Mouse (Mus musculus) T-helper 17 cell (primary cell): Measurements from ENCODE around the gene Mgat5b.

Experiments
- in situ Hi-C, 2 experiments: fragments of 300-600 bp; cut with MboI, MseI; formaldehyde crosslinking; loops; 1 replicate in 1 of 2; 2 replicates in 1 of 2; pipeline ENCODE4 v1.15.1; 2025; ENCODE audit warnings: high pct_unique_total_duplicates in 2 of 2

The Mgat5b gene

DNA sequence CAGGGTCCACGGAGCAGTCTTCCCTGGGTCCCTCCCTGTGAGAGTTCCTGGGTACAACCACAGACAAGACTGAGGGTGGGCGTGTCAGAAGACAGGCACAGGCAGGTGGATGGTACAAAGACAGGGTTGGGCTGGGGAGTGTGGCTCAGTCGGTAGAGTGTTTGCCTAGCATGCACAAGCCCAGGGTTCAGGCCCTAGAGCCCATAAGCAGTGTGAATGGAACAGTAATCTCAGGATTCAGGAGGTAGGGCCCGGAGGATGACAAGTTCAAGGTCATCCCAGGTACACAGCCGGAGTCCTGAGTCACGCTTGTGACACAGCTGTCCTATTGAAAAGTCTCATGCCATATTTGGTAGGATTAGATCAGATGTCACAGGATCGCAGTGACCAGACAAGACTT lies 55.7 kb downstream of the Mgat5b start:
- in situ Hi-C loops = no loop called here

DNA sequence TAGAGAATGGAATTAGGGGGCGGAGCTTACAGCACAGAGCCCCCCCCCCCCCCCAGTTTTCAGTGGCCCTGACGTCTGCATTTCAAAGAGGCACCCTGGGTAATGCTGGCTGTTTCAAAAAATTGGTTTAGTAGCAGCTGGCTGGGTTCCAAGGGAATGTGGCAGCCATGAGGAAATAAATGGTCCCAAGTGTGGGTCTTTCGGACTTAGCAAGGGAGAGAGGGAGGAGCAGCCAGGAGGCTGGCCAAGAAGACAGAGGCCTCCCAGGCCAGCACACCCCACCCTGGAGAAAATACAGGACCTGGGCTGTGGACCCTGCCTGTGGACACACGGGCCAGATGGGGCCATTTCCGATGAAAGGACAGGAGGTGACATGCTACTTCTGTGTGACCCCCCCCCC lies 61.6 kb downstream of the Mgat5b start:
- in situ Hi-C loops = no loop called here

DNA sequence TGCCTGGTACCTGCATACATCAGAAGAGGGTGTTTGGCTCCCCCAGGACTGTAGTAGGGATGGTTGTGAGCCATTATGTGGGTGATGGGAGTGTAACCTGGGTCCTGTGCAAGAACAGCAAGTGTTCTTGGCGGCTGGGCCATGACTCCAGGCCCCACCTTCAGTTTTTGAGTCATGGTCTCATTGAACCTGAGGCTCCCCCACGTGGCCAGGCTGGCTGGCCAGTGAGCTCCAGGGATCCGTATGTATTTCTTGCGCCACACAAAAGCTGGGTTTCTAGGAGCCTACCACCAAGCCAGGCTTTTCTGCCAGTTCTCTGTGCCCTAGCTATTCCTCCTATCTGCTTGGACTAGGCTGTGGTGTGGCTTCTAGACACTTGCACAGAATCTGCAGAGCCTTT lies 63.9 kb downstream of the Mgat5b start:
- in situ Hi-C loops = no loop called here

DNA sequence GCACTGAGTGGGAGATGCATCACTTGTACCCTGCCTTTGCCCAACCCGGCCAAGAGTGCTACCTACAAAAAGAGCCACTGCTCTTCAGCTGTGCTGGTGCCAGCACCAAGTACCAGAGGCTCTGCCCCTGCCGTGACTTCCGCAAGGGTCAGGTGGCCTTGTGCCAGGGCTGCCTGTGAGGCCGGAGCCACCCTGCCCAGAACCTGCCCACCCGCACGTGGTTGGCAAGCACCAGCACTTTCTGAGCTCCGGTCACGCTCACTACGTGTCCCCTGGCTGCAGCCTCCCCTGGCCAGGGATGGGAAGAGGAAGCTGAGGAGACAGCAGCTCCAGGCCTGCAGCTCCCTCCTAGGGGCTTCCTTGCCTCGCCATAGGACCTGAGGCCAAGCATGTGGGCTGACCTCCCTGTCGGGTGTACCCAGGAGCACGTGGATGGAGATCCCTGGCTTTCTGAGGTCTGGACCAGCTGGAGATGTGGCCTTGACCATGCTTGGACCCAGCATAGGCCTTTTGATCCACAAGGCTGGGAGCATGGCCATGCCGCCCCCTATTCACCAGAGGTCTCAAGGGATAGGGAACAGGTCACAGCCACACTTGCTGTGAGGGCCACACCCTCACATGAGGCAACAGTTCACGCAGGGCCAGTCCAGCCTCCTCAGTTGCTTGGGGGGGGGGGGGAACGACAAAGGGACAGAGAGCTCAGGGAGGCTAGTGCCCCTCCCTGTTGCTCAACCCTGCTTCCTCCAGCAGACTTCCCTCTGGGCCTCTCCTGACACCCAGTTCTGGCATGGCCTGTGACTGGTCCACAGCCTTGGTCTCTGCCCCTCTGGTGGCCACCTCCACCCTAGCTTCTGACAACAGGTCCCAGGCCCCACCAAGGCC lies 67.1 kb downstream of the Mgat5b start:
- in situ Hi-C loops = no loop called here

DNA sequence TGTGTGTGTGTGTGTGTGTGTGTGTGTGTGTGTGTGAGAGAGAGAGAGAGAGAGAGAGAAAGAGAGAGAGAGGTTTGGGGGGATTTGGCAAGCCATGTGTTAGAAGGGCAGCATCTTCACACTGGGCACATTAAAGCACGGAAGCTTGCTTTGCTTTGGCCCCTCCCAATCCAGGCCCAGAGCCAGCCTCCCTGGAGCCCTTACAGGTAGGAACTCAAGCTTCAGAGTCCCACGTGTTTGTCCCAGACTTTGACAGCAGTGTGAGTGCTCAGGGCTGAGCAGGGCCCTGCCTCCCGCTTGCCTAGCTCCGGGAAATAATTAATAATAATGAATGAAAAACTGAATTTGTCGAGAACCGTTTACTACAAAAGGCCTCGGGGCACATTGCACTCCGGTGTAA lies 69.5 kb downstream of the Mgat5b start:
- in situ Hi-C loops = no loop called here

DNA sequence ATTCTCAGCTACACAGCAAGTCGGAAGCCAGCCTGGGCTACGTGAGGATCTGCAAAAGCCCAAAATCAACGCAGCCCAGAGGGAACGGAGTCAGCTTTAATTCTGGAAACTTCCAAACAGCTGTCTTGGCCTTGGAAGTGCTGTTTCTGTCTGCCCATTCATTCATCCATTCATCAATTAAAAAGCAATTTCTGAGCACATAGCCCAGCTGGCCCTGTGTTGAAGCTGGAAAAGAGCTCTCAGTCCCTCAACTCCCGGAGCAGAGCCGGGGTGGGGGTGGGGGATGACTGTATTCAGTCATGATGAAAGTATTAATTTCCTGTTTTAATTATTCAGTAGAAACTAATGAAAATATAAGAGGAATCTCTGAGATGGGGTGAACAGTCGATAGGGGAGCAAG lies 71.6 kb downstream of the Mgat5b start:
- in situ Hi-C loops = no loop called here

DNA sequence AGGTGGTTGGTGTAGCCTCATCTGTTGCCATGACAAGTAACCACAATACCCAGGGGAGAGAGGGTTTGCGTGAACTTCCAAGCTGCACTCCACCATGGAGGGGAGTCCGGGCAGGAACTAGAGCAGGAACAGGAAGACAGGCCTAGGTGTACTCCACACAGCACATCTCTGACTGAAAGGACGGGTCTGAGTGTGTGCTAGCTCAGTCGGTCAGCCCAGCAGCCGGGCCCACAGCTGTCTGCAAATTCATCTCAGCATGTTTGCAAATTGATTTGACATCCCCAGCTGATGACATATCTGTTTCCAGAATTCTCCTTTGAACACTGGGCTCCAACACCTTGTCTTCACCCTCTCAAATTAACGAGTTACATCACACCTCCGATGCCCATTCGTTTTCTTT lies 72.7 kb downstream of the Mgat5b start:
- in situ Hi-C loops = no loop called here

DNA sequence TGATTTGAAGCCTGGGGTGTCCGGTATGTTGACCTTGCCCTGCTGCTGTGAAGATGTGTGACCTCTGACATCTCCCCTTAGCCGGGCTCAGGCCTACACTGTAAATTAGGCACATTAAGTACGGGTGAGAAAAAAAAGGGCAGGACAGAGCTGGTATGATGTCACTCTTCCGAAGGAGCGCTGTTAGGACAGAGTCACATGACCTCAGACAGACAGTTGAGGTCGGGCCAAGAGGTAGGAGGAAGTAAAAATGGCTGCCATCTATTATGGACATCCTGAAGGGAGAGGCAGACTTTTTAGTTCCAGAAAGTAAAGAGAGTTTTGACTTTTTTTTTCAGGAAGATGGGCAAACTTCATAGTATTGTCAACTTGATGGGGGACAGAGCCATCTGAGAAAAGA lies 73.3 kb downstream of the Mgat5b start:
- in situ Hi-C loops = no loop called here

DNA sequence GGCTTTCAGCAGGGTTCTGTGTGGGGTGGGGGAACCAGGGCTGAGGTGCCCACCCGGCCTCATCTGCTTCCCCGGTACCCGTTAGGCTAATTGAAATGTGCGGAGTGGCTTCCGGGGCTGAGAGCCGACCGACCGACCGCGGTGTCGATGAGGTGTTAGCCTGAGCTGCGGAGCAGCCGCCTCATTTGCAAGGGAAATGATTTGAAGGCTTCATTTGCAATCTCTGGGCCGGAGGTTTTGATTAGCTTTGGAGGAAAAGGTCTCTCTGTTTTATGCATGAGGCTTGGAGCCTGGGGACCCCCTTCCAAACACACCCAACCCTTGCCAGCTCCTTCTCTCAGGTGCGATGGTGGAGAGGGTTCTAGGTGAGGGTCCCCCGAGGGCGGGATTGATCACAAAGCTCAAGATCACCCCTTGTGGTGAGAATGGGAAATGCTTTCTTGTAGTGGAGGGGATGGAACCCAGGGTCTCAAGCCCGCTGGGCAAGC lies 75.5 kb downstream of the Mgat5b start:
- in situ Hi-C loops = no loop called here

DNA sequence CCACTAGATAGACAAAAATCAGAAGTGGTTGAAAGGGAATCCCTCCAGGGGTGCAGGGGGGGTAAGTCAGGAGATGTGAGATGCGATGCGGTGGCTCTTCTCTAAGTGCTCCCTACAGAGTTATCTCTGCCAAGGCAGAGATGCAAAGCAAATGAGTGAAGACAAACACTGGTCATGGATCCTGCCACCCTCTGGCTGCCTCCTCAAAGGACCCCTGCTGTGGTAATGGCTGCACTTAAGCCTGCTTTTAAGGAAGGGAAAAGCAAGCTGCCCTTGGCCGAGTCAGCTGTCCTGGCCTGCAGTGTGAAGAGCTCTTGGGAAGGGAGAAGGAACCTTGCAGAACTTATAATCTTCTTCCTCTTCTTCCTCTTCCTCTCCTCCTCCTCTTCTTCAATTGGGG lies 78.3 kb downstream of the Mgat5b start:
- in situ Hi-C loops = no loop called here

DNA sequence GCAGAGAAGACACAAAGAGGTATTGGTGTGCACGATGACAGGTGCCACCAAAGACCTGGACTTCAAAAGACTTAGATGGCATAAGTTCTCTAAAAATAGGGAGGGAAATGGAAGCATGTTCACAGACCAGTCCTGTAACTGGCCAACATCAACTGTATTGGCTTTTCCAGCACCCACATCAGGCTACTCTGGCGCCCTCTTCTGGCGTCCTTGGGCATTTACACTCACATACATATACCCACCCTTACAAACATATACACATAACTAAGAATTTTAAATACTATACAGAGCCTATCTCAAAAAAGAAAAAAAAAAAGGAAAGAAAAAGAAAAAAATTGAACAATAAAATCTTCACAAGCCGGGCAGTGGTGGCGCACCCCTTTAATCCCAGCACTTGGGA lies 80.3 kb downstream of the Mgat5b start:
- in situ Hi-C loops = no loop called here

DNA sequence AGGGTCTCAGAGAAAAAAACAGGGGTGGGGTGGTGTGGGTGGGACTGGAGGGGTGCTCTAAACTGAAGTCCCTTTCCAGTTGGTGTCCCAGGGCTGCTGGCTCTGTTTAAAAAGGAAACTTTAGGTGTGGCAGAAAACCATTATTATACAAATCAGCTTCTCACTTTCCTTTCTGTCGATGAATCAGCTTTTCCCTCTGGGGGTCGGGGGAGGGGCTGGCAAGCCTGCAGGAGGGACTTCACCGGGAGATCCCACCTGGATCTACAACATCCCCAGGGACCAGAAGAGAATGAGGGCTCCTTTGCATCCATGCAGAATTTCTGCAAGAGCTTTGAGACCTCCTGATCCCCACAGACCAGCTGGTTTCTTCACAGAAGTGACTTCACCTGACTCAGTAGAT lies 81.6 kb downstream of the Mgat5b start:
- in situ Hi-C loops = loop anchor here in 1 of 2 experiments (25.0 kb wide), 1 partner anchor 1937 kb away; no protein-coding TSS in a partner anchor

DNA sequence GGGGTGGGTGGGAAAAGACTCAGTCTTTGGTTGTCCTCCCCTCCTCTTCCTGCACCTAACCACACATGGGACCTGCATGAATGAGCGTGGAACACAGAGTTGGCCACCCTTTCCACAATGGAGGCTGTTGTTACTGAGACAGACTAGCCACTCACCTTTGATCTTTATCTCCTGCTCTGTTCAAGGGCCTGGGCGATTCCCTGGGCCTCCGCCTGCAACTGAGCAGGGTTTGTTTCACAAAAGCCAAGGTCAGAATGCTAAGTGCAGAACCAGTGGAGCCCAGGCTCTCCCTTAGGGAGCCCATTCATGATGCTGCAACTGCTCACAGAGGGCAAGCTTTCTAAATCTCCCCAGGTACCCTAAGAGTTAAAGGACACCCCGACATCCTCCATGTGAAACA lies 83.1 kb downstream of the Mgat5b start:
- in situ Hi-C loops = loop anchor here in 1 of 2 experiments (25.0 kb wide), 1 partner anchor 1936 kb away; no protein-coding TSS in a partner anchor

DNA sequence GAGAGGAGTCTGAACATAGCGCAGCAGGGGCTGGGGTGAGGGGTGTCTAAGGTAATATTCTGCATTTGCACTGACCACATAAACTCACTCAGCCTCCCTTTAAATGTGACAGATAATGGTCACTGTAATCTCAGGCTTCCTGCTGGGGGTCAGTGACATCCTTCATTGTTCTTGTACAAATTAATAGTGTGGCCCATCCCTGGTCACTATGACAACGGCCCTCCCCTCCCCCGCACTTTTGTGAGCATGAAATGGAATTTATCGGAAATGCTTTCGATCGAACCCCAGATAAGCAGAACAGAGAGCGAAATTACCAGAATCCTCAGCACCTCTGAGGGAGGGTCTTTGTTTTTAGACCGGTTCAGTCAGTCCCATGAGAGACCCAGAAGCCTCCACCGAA lies 84.8 kb downstream of the Mgat5b start:
- in situ Hi-C loops = loop anchor here in 1 of 2 experiments (25.0 kb wide), 1 partner anchor 1934 kb away; no protein-coding TSS in a partner anchor

DNA sequence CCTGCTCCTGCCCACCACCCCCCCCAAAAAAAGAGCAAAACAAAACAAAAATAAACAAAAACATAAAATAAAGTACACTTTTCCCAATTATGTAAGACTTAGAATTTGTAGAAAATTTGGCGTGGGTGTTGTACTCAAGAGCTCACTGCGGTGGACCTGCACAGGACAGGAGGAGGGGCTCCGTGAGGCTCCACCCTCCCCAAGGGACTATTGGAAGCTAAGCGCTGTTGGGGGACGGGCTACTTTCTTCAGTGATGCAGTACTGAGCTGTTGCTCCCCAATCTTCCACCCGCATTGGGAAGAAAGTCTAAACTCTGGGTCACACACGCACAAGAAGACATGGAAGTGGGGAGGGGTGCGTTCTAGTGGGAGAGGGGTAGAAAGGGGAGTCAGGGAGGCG lies 85.6 kb downstream of the Mgat5b start:
- in situ Hi-C loops = loop anchor here in 1 of 2 experiments (25.0 kb wide), 1 partner anchor 1933 kb away; no protein-coding TSS in a partner anchor

DNA sequence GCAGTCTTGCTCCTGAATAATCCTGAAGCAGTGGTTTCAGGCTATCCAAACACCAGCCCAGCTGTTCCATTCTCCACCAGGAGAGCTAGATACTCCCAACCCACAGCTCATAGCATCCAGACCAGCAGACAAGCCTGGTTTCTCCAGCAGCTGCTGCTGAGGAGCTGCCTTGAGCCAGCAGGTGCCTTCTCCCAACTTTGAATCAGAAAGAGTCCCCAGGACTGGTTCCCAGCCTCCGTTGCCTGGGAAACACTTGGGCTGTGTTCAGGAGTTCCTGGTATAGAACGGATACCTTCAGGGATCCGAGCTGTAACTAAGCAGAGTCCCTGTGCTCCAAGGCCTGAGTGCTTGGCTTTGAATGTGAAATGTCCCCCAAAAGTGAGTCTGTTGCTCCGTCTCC lies 98.8 kb downstream of the Mgat5b start:
- in situ Hi-C loops = loop anchor here in 1 of 2 experiments (25.0 kb wide), 1 partner anchor 1920 kb away; no protein-coding TSS in a partner anchor

DNA sequence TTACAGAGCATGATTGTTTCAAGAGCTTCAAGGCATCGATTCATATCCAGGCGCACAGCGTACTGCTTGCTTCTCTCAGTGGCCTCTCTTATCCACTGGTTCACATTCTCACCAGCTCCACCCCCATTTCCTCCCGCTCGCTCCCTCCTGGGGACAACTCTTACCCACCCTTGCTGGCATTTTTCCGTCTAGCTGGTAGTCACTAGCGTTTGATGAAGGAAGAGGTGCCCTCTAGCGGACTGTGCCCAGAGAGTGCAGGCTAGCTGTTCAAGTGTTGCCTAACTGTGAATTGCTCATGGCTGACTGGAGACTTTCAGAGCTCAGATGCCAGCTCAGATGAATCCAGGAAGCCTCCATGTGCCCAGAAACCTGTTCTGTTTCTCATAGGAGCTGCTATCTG lies 99.7 kb downstream of the Mgat5b start:
- in situ Hi-C loops = loop anchor here in 1 of 2 experiments (25.0 kb wide), 1 partner anchor 1919 kb away; no protein-coding TSS in a partner anchor

DNA sequence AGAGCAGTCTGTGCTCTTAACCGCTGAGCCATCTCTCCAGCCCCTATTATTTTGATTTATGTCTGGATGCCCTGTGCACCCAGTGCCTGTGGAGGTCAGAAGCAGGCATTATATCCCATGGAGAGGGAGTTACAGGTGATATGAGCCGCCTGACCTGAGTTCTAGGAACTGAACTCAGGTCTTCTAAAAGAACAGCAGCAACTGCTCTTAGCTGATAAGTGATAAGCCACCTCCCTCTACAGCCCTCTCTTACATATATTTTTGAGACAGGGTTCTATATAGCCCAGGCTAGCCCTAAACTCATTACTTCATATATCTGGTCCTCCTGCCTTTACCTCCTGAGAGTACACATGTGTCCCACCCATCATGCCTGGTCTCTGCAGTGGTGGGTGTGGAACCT lies 102.4 kb downstream of the Mgat5b start:
- in situ Hi-C loops = loop anchor here in 1 of 2 experiments (25.0 kb wide), 1 partner anchor 1916 kb away; no protein-coding TSS in a partner anchor

DNA sequence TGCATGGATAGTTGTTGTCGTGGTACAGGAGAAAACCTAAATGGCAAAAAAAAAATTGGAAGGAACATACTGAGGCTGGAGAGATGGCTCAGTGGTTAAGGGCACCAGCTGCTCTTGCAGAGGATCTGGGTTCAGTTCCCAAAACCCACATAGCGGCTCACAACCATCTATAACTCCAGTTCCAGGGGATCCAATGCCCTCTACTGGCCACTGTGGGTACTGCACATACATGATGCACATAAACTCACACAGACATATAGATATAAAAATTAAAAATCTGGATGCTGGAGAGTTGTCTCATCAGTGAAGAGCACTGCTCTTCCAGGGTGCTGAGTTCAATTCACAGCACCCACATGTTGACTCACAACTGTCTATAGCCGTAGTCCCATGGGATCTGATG lies 104.9 kb downstream of the Mgat5b start:
- in situ Hi-C loops = loop anchor here in 1 of 2 experiments (25.0 kb wide), 1 partner anchor 1914 kb away; no protein-coding TSS in a partner anchor

DNA sequence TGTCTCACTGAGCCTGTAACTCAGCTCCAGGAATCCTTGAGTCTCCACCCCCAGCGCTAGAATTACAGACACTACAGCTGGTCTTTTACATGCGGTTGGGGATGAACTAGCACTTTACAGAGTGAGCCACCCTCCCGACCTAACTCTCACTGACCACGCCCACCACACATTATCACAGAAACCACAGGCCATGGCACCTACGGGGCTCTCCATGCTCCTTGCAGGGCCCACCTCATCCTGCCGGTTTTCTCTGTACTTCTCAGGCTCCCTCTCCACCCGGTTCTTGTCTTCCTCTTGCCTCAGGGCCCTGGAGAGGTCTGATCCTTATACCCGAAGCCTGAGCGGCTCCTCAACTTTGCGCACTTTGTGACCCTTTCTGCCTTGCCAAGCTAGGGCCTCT lies 109.0 kb downstream of the Mgat5b start:
- in situ Hi-C loops = no loop called here

DNA sequence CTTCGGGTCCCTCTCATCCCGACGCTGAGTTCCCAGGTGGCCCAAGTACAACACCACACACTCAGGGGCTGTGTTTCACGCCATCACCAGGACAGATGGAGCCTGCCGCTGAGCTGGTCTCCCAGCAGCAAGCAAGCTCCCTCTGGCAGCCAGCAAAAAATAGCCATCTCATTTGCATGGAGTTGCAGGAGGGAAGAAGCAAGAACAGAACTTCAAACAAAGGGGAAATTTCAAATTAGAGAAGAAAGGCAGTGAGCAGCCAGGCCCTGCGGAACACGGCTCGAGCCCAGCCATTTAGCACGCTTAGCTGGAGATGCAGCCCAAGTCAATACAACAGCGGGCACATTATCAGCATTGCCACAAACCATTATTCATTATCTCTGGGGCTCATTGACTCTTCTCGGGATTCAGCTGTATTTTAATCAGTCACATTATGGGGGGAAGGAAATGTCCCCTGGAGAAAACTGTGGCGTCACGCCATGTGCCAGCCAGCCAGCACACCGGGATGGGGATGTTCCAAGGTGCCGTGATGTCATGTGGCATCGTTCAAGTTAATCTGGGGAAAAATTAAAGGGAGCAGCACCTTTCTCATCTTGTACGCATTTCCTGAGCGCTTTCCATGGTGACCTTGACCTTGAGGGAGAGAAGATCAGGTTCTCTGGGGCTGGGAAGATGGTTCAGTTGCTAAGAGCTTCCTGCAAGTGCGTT lies 110.4 kb downstream of the Mgat5b start:
- in situ Hi-C loops = no loop called here

DNA sequence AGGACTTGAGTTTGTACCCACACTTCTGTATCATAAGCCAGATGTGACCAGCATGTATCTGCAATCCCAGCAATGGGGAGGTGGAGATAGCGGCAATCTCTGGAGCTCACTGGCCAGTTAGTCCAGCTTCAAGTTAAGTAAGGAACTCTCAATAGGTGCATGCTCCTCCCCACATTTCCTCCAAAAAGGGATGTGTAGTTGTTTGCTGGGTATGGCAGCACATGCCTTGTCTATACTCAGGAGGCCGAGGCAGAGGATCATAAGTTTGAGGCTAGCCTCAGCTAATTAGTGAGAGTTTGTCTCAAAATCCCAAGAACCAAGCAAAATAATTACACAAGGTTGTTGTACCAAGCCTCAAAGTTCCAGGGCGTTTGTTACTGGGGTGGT lies 110.9 kb downstream of the Mgat5b start:
- in situ Hi-C loops = no loop called here
